Mouse (Mus musculus): Measurements from ENCODE around the gene Eif4g3.

The Eif4g3 gene

DNA sequence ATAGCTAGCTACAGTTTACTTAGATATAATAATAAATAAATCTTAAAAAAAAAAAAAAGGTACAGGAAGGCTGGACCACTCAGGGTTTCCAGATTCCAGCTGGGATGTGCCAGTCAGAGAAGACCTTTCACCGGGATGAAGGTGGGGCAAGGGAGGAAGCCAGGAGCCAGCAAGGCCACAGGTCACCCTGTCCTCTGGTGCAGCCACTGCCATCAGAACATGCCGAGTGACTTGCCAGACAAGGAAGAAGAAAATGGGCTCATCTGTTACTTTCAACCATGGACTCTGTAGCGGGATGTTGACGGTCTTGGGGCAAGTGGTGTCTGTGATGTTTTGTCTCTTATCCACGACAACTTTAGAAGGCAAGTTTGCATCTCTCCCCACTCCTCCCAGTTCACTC lies 8.1 kb upstream of the Eif4g3 start:
- in situ Hi-C loops (cut with MboI; ENCODE audit: low sequenced_read_pairs), result no loop called here

DNA sequence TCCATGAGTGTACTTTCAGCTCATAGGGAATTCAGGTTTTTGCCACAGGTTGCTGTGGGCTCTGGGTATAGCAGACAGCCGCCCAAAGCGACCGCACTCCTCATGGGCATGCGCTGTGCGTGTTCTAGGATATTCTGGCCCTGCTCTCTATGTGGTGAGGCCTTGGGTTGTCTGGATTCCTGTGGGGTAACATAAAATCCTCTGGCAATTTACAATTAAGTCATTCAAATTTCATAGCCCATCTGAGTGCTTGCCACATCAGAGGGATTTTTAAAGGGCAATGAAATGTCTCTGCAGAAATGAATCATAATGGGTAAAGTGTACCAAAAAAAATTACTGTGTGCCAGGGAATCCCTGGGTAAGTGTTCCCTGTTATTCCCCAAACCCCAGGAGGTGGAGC lies 3.4 kb upstream of the Eif4g3 start:
- in situ Hi-C loops (cut with MboI; ENCODE audit: low sequenced_read_pairs), result no loop called here

DNA sequence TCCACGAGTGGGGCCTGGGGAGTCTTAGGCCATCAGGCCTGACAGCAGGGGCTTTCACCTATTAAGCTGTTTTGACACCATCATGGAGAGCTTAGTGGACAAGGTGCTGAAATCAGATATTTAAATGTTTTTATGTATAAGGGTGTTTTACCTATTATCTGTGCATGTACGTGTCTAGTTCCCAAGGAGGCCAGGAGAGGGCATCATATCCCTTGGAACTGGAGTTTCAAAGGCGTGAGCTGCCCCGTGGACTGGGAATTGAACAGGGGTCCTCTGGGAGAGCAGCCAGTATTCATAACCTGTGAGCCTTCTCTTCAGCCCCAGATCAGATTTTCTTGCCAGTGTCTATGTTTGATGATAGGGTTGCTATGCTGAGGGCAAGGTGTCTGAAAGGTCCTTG lies 2.4 kb upstream of the Eif4g3 start:
- in situ Hi-C loops (cut with MboI; ENCODE audit: low sequenced_read_pairs), result no loop called here

DNA sequence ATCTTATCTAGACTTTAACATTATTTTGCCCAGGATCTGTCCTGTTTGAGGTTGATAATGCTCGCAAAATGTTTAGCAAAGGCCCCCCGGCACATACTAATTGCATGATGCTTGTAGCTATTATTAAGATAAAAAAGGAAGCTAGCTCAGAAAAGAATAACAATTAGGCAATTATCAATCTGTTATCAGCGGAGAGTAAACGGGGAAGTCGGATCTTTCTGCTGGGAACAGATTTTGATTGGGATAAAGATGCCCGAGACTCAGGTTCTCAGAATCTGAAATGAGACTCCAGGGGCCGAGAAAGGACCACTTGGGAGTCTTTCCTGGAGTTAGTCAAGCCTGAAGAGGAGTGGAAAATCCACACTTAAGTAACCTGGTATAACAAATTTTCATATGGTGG lies 1.6 kb upstream of the Eif4g3 start:
- in situ Hi-C loops (cut with MboI; ENCODE audit: low sequenced_read_pairs), result no loop called here

DNA sequence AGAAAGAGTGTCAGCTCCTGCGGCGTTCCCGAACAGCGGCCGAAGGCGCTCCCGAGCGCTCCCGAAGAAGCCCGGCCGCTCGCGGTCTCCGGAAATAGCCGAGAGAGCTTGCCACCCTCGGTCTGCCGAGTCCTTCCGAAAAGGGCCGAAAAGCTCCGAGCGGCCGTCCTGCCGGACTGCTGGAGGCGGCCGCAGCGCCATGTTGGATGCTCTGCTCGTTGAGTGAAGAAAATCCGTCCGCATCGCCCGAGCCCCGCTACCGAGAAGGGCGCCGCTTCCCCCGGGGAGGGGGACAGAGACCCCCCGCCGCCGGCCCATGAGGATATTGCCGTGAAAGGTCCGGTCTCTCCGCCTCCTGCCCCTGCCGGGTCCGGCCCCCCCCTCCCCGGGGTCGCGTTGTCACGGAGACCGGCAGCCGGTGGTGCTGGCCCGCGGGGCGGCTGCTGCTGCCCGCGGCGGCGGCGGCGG lies 503 bp downstream of the Eif4g3 start:
- in situ Hi-C loops (cut with MboI; ENCODE audit: low sequenced_read_pairs), result no loop called here

DNA sequence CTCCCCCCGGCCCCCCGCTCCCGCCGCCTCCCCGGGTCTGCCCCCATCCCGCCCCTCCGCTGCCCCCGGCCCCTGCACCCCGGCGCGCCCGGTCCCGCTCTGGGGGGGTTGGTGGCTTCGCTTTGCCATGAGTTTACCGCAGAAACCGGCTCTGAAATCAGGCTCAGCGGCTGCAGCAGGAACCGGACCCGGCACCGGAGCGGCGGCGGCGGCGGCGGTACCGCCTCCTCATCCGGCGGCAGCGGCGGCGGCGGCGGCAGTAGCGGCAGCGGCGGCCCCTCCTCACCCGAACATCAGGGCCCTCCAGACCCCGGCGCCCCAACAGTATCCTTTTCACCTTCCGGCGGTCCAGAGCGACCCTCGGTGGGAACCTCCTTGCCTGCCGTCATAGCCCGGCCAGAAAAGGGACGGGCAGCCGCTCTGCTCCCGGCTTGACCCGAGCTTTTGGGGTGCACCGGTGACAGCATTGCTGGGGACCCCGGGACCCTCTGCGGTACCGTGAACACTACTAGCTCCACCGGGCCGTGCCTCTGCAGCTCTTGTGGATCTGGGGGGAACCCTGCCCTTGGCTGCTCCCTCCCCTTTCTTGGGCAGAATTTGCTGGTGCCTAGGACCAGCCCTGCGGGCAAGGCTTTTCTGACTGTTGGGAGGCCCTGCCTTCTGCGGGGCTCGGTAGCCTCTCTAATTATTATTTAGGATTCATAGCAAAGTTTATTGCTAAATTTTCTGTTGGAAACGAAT lies 1.2 kb downstream of the Eif4g3 start:
- in situ Hi-C loops (cut with MboI; ENCODE audit: low sequenced_read_pairs), result no loop called here

DNA sequence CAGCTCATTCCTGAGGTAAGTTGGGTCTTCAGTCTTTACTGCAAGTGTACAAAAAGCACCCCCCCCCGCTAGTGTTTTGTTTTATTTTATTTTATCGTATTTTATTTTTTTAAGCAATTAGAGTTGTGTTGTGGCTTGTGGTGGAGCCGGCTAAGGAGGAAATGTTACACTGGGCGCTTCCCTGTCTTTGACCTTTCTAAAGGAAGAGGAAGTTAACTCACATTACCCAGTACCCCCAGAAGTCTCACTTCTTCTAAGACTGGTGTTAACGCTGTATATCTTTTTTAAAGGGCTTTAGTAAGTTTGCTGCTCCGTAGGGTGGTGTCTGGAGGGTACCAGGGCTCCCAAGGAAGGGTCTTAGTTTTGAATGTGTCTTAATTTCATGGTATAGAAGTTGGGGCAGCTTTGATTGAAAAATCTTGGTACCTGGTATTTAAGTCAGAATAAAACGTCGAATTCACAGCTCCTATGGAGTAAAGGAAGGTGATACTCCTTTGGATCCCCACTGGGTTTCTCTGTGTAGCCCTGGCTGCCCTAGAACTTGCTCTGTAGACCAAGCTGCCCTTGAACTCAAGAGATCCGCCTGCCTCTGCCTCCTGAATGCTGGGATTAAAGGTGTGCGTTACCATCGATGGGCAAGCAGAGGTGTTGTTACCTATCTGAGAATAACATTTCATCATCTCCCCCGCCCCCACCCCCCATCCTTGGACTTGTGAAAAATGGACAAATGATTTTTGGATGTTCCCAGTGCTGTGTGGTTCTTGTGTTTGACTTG lies 1.9 kb downstream of the Eif4g3 start:
- in situ Hi-C loops (cut with MboI; ENCODE audit: low sequenced_read_pairs), result no loop called here

DNA sequence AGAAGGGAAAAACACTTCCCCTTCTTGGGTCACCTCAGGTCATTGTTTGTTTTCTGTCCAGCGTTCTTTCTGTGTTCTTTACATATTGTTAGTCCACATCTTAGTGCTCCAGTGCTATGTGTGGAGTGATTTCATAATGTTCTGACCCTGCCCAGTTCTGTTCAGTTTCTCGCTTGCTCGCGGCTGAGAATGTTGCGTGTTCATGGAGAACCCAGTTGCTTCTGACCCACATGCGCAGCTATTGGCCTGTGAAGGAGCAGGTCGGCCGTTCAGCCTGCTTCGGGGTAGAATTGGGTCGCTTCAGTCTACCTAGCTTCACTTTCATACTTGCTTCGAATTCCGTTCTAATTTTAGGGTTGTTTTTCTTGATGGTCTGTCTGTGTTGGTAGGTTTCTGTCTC lies 2.6 kb downstream of the Eif4g3 start:
- in situ Hi-C loops (cut with MboI; ENCODE audit: low sequenced_read_pairs), result no loop called here

DNA sequence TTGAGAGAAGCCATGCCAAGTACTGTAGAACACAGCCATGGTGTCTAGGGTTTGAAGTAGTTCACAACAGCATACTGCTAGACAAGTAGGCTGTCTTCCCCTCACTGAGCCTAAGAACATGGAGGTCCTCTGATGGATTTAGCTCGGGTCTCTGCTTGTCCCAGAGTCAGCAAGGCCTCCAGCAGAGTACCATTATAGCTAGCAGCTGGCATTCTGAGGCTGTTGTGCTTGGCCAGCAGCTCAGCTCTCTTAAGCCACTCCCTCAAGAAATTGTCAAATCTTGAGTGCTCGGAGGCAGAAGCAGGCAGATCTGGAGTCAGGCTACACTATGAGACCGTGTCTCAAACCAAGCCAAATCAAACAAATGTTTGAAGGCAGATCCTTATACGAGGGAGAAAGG lies 5.4 kb downstream of the Eif4g3 start:
- in situ Hi-C loops (cut with MboI; ENCODE audit: low sequenced_read_pairs), result no loop called here

DNA sequence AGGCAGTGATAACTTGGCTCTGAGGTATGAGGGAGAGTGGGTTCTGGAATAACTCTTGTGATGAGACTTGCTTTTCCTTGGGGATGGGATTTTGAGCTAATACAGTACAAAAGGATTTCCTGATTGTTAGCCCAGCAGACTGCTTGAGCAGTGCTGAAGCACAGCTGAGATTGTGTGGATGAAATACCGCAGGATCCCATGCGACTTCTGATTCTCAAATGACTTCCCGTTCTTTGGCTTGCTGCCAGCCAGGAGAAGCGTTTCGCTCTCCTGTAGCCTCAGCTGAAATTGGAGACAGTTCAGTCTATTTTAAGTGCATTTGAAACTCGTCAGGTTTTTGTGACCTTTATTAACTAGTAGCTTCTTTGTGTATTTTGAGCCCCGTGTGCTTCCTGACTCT lies 7.9 kb downstream of the Eif4g3 start:
- in situ Hi-C loops (cut with MboI; ENCODE audit: low sequenced_read_pairs), result no loop called here

DNA sequence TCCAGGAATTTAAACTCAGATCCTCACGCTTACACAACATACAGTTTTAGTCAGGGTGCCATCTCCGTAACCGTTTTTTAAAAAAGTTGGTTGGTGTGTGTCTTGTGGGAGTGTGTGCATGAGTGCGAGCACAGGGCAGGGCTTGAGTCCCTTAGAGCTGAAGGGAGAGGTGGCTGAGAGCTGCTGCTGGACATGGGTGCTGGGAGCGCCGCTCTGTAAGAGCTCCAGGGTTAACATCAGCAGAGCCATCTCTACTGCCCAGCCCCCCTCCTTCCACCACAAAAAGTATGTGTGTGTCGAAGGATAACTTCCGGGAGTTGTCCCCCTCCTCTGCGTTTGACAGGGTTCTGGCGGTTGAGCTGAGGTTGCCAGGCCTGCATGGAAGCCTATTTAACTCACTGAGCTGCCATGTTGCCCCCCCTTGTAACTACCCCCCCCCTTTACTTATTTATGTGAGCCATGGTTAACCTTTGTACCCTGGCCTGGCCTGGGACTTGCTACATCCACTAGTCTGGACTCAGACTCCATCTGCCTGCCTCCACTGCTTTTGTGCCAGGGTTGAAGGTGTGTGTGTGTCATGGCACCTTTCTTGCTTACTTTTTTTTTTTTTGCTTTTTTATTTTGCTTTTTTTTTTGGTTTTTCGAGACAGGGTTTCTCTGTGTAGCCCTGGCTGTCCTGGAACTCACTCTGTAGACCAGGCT lies 11.2 kb downstream of the Eif4g3 start:
- in situ Hi-C loops (cut with MboI; ENCODE audit: low sequenced_read_pairs), result no loop called here

DNA sequence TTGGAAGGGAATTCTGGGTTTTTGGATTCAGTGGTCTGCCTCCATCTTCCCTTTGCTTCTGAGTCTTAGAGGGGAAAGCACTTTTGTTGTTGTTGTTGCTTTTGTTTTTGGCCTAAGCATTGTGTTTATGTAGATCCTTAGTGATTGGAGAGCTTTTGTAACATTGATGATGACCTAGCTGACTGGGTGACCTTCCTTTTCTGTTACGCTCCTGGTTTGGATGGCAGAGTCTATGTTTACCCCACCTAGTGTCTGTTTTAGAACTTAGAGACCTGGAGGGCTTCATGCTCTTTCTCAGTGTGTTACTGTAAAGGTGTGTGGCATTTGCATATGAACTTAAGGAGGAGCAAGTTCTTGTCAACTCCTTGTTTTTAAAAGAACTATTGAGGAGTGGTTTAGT lies 13.0 kb downstream of the Eif4g3 start:
- in situ Hi-C loops (cut with MboI; ENCODE audit: low sequenced_read_pairs), result no loop called here

DNA sequence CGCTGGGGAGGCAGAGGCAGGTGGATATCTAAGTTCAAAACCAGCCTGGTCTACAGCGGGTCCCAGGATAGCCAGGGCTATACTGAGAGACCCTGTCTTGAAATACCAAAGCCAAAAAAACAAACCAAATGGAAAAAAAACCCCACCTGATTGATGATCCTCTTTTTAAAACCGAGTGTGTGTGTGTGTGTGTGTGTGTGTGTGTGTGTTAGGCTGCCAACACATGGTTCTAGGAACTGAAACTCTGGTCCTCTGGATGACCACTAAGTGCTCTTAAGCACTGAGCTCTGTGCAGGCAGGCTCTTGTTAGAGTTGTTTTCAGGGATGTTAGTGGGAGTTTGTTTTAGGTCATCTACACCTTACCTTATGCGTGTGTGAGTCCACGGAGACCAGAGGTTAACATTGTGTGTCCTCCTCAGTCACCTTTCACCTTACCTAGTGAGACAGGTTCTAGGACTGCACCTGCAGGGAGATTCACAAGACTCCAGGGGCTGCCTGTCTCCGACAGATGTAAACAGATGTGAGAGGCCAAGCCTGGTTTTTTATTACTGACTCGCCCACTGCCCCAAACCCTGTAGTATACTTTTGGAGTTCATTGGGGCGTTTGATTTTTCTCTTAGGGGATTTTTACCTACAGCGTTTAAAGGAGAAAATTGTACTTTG lies 14.3 kb downstream of the Eif4g3 start:
- in situ Hi-C loops (cut with MboI; ENCODE audit: low sequenced_read_pairs), result no loop called here

DNA sequence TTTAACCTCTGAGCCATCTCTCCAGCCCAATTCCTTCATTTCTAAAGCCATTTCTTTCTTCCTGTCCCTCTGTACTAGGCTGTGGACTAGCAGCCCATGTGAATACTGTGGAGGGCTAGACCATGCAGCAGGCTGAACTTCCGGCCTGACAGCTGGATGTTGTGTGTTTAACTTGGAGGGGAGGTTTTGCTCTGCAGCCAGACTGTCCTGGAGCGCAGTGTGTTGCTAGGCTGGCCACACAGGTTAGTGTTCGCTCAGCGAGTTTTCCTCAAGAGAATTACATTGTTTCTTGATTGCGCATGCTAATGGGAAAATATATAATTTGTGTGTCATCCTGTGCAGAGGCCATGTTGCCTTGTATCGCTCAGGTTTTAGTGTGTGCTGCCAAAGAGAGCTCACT lies 15.8 kb downstream of the Eif4g3 start:
- in situ Hi-C loops (cut with MboI; ENCODE audit: low sequenced_read_pairs), result no loop called here

DNA sequence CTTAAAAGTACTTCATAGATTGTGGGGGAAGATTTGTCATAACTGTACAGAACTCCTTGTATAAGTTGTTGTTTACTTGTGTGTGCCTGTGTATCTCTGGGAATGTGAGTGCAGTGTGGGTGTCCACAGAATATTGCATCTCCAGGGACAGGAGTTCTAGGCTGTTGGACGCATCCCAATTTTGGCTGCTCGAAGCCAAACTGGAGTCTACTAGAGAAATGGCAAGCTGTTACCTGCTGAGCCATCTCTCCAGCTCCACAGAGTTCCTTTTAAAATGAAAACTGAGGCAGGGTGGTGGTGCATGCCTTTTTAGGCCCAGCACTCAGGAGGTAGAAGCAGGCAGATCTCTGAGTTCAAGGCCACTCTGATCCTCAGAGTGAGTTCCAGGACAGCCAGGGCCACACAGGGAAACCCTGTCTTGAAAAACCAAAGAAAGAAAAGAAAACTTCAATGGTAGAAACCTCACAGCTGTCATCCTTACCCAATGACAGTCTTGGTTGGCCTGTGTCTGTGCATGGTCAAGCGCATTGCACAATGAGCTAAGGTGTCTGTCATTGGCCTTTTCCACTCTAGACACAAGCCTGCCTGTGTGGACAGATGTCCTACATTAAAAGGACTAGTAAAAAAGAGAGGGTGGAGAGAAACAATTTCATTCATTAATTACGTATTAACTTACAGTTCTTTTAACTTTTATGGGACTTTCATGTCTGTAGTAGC lies 17.1 kb downstream of the Eif4g3 start:
- in situ Hi-C loops (cut with MboI; ENCODE audit: low sequenced_read_pairs), result no loop called here

DNA sequence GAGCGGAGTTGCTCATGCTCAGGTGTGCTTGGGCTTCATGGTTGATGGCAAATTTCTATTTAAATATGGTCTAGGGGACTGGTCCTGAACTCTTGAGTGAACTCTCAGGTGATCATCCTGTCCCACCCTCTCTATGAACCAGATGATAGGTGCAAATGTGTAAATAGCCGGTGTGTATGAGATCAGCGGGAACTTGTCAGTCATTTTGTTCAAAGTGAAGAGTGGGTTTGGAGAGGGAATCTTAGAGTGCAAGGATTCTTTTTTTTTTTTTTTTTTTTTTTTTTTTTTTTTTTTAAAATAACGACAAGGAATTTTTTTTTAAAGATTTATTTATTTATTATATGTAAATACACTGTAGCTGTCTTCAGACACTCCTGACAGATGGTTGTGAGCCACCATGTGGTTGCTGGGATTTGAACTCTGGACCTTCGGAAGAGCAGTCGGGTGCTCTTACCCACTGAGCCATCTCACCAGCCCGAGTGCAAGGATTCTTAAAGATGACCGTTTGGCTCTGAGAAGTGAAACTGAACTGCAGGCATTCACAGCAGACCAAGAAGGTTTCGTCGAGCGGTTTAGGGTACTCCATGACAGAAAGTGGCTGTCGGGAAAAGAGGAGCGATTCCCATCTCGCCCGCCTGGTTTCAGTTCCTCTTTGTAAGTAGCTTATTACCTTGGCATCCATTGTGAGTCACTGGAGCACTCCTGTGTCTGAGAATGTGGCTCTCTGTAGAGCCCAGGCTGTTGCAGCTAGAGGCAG lies 21.1 kb downstream of the Eif4g3 start:
- in situ Hi-C loops (cut with MboI; ENCODE audit: low sequenced_read_pairs), result no loop called here

DNA sequence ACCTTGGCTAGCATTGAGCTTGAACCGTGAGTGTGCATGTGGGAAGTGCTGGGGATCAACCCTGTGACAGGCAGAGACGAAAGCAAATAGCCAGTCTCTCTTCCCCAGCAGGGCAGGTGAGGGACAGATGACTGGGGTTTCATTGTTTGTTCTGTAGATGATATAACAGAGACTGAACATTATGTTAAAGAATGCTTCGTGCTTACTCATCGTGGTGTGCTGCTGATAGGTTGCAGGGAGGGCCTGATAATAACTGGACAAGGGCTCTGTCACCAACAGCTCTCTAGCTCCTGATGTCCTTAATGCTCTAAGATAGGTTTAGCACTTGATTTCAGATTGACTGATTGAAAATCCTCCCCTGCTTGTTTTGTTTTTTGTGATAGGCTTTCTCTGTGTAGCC lies 23.1 kb downstream of the Eif4g3 start:
- in situ Hi-C loops (cut with MboI; ENCODE audit: low sequenced_read_pairs), result no loop called here

DNA sequence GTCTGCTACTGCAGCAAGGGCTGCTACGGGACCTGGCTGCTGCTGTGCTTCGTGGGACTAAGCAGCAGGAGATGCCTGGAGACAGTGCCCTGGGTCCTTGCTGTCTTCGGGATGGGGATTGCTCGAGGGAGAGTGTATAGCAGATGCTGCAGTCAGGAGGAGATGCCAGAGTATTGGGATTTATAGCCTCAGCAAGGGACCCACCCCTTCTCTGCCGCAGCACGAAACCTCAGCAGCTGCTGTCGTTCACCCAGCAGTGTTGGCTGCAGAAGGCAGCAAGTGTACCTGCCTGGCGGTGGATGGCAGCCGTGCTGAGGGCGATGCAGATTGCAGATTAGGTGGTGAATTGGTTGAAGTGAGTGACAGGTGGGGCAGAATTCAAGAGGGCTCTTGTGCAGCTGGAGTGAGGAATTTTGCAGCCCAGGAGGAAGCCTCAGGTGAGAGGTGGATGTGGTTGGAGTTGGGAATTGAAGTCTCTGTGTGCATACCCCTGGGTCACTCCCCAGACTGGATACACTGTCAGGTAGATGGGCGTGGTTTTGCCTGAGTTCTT lies 24.3 kb downstream of the Eif4g3 start:
- in situ Hi-C loops (cut with MboI; ENCODE audit: low sequenced_read_pairs), result no loop called here

DNA sequence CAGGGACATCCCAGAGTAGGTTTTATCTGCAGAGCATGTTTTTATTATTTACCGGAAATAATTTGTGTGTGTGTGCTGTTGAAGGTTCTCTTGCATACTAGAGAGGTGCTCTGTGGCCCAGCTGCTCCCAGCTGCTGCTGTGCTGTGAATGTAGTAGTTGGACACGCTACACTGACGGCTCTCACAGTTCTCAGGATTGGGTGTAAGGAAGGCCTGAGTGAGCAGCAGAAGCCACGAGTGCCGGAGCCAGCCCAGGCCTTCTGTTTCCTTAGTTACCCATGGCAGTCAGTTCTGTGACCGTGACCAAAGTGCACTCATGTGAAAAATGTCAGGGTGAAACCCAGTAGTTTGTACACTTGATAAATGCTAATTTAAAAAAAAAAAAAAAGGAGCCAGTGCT lies 25.2 kb downstream of the Eif4g3 start:
- in situ Hi-C loops (cut with MboI; ENCODE audit: low sequenced_read_pairs), result no loop called here

DNA sequence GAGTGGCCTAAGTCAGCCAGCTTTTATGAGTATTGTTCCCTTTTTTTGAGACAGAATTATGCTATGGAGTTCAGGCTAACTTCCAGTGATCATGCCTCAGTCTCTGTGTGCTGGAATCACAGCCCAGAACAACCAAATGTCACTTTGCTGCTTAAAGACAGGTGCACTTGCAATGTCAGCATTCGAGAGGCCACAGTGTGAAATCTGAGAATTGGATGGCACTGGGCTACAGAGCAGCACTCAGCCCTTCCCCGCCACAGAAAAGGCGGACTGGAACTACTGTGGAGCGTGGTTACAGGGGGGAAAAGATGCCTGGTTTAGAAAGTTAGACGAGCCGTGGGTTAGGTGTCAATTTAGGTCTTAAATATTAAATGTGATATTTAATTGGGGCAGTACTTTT lies 27.4 kb downstream of the Eif4g3 start:
- in situ Hi-C loops (cut with MboI; ENCODE audit: low sequenced_read_pairs), result no loop called here

Data from CH12F3 (cell line).